Mouse (Mus musculus): ENCODE measurements at regions not wholly inside any gene's neighbourhood (a gene's known extent, or its start where the extent isn't known, plus 50 kb on each side); places are given as distances from the start of the nearest gene placed in this dataset.
"Not testable (repeated sequence)": the region's sequence is repeated elsewhere in the genome, so short reads cannot be mapped to it uniquely, and the experiment has no call there.

- peak; percentile 60 for DNase-seq (ENCODE audit: low spot score)
Measured at GRCm38 (mm10) chr4:4708261-4708660, 84.9 kb downstream of the Impad1 start.

- no peak for DNase-seq (ENCODE audit: low spot score)
Measured at GRCm38 (mm10) chr4:4699102-4699501, 94.1 kb downstream of the Impad1 start.

- no peak for DNase-seq (ENCODE audit: low spot score)
Measured at GRCm38 (mm10) chr4:4695413-4695812, 97.7 kb downstream of the Impad1 start.

GRCm38 (mm10) chr4:4686920-4687319, 106.2 kb downstream of the Impad1 start:
- no peak for DNase-seq (ENCODE audit: low spot score)

GRCm38 (mm10) chr4:4674607-4675006, 118.5 kb downstream of the Impad1 start:
- no peak for DNase-seq (ENCODE audit: low spot score)

- no peak for DNase-seq (ENCODE audit: low spot score)
Measured at GRCm38 (mm10) chr4:4650251-4650650, 142.9 kb downstream of the Impad1 start.

GRCm38 (mm10) chr4:4645264-4645663, 147.9 kb downstream of the Impad1 start:
- no peak for DNase-seq (ENCODE audit: low spot score)

- DNase-seq (ENCODE audit: low spot score) = no peak
Measured at GRCm38 (mm10) chr4:4636258-4636657, 156.9 kb downstream of the Impad1 start.

- no peak for DNase-seq (ENCODE audit: low spot score)
Measured at GRCm38 (mm10) chr4:4635856-4636255, 157.3 kb downstream of the Impad1 start.

GRCm38 (mm10) chr4:4635338-4635737, 157.8 kb downstream of the Impad1 start:
- no peak for DNase-seq (ENCODE audit: low spot score)

- no peak for DNase-seq (ENCODE audit: low spot score)
Measured at GRCm38 (mm10) chr4:4634646-4635045, 158.5 kb downstream of the Impad1 start.

GRCm38 (mm10) chr4:4630750-4631149, 162.4 kb downstream of the Impad1 start:
- no peak for DNase-seq (ENCODE audit: low spot score)

- no peak for DNase-seq (ENCODE audit: low spot score)
Measured at GRCm38 (mm10) chr4:4629251-4629650, 163.9 kb downstream of the Impad1 start.

- no peak for DNase-seq (ENCODE audit: low spot score)
Measured at GRCm38 (mm10) chr4:4623840-4624239, 169.3 kb downstream of the Impad1 start.

- DNase-seq (ENCODE audit: low spot score) = not testable (repeated sequence)
Measured at GRCm38 (mm10) chr4:4620135-4620534, 173.0 kb downstream of the Impad1 start.

- DNase-seq (ENCODE audit: low spot score) = no peak
Measured at GRCm38 (mm10) chr4:4614577-4614976, 178.6 kb downstream of the Impad1 start.
